Mouse (Mus musculus): ENCODE measurements around the gene Ankmy1. TPM values are rescaled to one million over a fixed set of nuclear protein-coding genes. Genes with fewer than 3 reads are reported as not detected.

The Ankmy1 gene
- polyA plus RNA-seq, 1 experiment from 2014 or later = 0.93 TPM

DNA sequence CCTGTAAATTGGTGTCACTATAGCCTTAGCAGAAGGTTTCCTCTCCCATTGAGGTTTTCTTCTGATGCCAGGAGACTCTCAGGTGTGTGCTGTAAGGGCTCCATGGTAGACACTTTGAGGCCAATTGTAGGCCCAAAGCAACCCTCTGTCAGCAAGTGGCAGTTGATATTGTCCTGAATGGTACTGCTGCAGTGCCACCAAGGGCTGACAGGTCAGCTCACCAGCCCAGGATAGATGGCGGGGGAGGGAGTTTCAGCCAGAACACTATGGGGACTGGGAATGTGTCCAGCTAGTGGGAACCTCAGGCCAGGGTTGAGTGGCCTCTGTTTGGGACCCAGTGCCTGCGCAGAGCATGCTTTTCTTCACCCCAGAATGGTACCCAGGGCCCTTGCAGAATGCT, 50.3 kb downstream of the Ankmy1 start:
- Histone ChIP-seq H3K27me3 (no peaks in the 10 kb centered on the region), H3K4me3 (no peak overlapping the region), H3K9me3 (no peaks in the 10 kb centered on the region), H3K4me2 (replicated peaks) (no peak overlapping the region), H3K27ac (replicated peaks) (no peak overlapping the region), H3K36me3 (peaks cover 40% of the 10 kb centered on the region), H3K9ac (replicated peaks) (no peak overlapping the region), H3K4me1 (peaks cover 51% of the 10 kb centered on the region)
- 86% methylated on average over 2 of the region's 2 CpGs for WGBS
- no peak for ATAC-seq (replicated peaks)

DNA sequence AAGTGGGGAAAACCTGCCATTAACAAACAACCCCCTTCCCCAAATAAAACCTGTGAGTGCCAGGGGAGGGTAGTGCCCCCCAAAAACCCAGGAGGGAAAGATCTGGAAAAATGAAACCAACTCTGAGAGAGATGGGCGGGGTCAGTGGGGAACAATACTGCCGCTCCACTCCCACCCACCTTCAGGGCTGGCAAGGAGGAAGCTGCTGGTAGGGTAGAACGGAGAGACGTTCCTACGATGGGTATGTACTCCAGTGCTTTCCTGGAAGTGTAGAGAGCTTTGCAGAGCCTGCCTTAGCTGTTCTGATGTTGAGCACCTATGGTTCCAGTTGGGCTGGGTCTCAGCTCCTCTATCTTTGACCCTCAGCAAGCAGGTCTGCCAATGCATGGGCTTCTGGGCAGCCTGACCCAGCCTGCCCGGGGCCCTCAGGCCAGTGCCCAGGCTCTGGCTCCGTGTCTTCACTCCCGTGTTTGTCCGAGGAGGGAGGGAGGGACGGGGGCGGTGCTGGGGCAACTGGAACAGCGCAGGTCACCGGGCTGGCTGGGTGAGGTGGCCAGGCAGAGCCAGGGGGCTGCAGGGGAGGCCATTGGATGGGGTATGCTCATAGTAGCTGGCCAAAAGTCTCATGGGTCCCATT, 52.6 kb downstream of the Ankmy1 start:
- H3K9me3 ChIP-seq = no peaks in the 10 kb centered on the region
- 56% methylated on average over 13 of the region's 13 CpGs for WGBS
- H3K4me2 ChIP-seq (replicated peaks) = peak overlapping the region; percentile 45
- peaks cover 17% of the 10 kb centered on the region for H3K36me3 ChIP-seq
- peak overlapping the region; percentile 54 for H3K9ac ChIP-seq (replicated peaks)
- peak overlapping the region; percentile 46 for H3K4me3 ChIP-seq
- H3K4me1 ChIP-seq = peaks cover 71% of the 10 kb centered on the region
- H3K27ac ChIP-seq (replicated peaks) = peak overlapping the region; percentile 85
- no peaks in the 10 kb centered on the region for H3K27me3 ChIP-seq
- no peak for ATAC-seq (replicated peaks)

DNA sequence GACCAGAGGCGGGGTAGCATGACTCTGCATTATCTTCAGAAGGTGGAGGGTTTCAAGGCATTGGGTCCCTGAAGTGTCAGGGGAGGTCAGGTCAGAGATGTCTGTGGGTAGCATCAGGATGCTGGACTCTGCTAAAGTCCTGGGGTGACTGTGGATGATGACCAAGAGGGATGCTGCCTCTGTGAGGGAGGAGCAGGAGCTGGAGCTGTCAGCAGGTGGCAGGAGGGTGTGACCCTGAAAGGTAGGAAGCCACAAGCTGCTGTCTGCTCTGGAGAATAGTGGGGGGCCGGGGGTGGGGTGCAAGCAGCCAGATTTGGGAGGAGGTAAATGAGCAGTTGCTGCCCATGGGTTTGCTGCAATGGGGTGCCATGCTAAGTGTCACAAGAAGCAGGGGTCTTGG, 53.2 kb downstream of the Ankmy1 start:
- peak overlapping the region; percentile 54 for H3K9ac ChIP-seq (replicated peaks)
- H3K4me3 ChIP-seq = peak overlapping the region; percentile 46
- WGBS = 80% methylated on average over 2 of the region's 2 CpGs
- ATAC-seq (replicated peaks) = no peak
- H3K9me3 ChIP-seq = no peaks in the 10 kb centered on the region
- H3K4me2 ChIP-seq (replicated peaks) = peak overlapping the region; percentile 45
- H3K27ac ChIP-seq (replicated peaks) = peak overlapping the region; percentile 85
- peaks cover 76% of the 10 kb centered on the region for H3K4me1 ChIP-seq
- peaks cover 11% of the 10 kb centered on the region for H3K36me3 ChIP-seq
- H3K27me3 ChIP-seq = no peaks in the 10 kb centered on the region

DNA sequence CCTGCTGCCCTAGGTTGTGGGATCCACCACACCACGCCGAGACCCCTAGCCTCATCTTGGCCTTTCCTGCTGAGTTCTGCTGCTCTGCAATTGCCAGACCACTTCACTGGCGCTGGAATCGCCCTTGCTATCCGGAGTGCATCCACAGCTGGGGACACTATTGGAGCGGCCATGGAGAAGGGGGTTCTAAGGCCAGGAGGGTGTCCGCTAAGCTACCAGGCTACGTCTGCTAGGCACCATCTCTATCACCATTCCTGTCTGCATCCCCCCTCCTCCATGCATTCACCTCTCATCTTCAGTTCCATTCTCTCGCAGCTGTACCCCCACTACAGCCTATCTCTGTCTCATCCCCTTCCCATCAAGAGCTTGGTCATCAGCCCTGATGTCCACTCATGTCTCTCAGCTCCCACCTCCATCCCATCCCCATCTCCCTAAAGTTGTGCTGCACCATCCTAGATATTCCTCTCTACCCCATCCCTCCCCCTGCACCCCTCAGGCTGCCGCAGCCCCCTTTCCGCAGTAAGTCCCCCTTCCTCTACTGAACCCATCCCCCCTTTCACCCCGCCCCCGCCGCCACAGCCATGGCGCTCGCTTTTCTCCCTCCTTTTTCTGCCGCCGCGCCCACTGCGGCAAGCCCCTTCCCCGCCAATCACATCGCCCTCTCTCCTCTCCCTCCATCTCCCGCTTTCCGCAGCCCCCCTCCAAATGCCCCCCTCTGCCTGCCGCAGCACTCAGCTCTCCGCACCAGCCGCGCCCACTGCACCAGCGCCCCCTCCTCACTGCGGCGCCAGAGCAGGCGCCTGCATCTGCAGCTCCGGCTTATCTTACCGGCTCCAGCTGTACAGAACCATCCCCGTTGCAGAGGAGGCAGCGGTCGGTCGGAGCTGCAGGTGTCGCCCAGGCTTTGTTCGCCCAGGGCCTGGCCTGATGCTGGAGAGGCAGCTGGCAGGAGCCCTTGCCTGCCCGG, 54.5 kb downstream of the Ankmy1 start:
- WGBS = 4% methylated on average over 40 of the region's 41 CpGs
- Histone ChIP-seq H3K4me1 (peaks cover 90% of the 10 kb centered on the region), H3K4me2 (replicated peaks) (peak overlapping the region; percentile 45), H3K4me3 (peak overlapping the region; percentile 46), H3K9ac (replicated peaks) (peak overlapping the region; percentile 54), H3K9me3 (no peaks in the 10 kb centered on the region), H3K27me3 (no peaks in the 10 kb centered on the region), H3K27ac (replicated peaks) (peak overlapping the region; percentile 85), H3K36me3 (no peaks in the 10 kb centered on the region; the same call in 1 of the 2 replicates)
- ATAC-seq (replicated peaks) = peak; percentile 88

DNA sequence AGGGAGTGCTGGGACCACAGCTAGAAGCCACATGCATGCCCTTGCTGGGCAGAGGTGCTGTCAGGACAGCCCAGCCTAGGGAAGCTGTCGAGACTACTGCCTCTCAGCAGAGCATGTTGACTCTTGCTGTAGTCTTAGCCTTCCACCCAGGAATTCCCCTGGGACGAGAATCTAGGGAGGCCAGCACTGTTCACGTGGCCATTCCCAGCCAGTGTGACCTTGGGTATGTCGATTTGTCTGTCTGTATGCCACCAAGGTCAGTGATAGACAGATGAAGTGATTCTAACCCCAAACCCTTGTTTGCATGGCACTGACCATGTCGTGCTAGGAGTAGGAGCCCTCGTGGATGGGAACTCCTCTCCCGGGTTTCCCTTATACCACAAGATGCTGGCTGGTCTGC, 56.8 kb downstream of the Ankmy1 start:
- H3K9ac ChIP-seq (replicated peaks) = no peak overlapping the region
- H3K9me3 ChIP-seq = no peaks in the 10 kb centered on the region
- no peaks in the 10 kb centered on the region for H3K27me3 ChIP-seq
- no peak overlapping the region for H3K4me3 ChIP-seq
- peaks cover 90% of the 10 kb centered on the region for H3K4me1 ChIP-seq
- ATAC-seq (replicated peaks) = no peak
- H3K36me3 ChIP-seq = no peaks in the 10 kb centered on the region; the same call in 1 of the 2 replicates
- H3K4me2 ChIP-seq (replicated peaks) = no peak overlapping the region
- 83% methylated on average over 7 of the region's 7 CpGs for WGBS
- no peak overlapping the region for H3K27ac ChIP-seq (replicated peaks)

DNA sequence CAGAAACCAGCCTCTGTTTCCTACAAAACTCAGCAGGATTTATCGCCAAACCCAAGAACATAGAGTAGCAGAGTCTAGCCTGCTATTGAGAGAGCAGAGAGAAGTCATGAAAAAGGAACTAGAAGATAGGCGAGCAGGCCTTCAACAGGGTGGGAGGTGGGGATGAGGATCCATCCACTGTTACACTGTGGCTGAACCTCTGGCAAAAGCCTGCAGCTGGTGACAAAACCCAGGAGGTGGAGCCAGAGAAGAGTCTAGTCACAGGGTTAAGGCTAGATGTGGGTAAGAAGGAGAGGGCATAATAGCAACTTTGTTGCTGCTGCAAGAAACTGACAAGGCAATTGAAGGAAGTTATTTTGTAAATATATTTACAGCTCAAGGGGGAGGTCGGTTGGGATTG, 61.3 kb downstream of the Ankmy1 start:
- H3K4me1 ChIP-seq = peaks cover 89% of the 10 kb centered on the region
- no peak for ATAC-seq (replicated peaks)
- H3K36me3 ChIP-seq = no peaks in the 10 kb centered on the region
- H3K4me2 ChIP-seq (replicated peaks) = no peak overlapping the region
- H3K27me3 ChIP-seq = no peaks in the 10 kb centered on the region
- H3K4me3 ChIP-seq = no peak overlapping the region
- H3K27ac ChIP-seq (replicated peaks) = no peak overlapping the region
- 66% methylated on average over 3 of the region's 3 CpGs for WGBS
- no peak overlapping the region for H3K9ac ChIP-seq (replicated peaks)
- H3K9me3 ChIP-seq = no peaks in the 10 kb centered on the region

DNA sequence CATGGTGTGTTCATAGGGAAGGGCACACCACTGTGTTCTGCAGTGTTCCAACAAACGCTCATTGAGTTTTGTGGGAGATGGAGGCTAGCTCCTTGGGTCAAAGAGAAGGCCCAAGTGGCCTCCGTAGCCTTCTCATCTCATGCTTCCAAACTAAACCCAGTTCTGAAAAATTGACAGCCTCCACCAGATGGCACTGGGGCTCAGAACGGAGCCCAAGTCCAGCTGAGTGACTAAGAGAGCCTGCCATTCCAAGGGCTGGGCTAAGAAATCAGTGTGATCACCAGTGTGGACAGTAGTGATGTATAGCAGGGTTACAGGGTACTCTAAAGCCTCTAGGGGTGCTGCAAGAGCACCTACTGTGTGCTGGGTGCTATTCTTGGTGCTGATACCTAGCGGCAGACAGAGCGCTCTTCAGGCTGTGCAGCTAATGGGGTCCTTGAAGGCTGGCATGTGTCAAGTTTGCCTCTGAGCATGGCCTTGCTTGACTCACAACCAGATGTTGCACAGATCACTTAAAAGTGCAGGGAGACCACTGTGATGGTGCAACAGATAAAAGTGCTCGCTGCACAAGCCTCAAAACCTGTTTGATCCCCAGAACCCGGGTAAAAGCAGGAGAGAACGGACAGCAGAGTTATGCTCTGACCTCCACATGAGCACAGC, 62.3 kb downstream of the Ankmy1 start:
- no peaks in the 10 kb centered on the region for H3K9me3 ChIP-seq
- H3K4me1 ChIP-seq = peaks cover 92% of the 10 kb centered on the region
- H3K4me2 ChIP-seq (replicated peaks) = no peak overlapping the region
- H3K4me3 ChIP-seq = no peak overlapping the region
- H3K9ac ChIP-seq (replicated peaks) = no peak overlapping the region
- no peak overlapping the region for H3K27ac ChIP-seq (replicated peaks)
- no peak for ATAC-seq (replicated peaks)
- no peaks in the 10 kb centered on the region for H3K27me3 ChIP-seq
- no peaks in the 10 kb centered on the region for H3K36me3 ChIP-seq
- 79% methylated on average over 8 of the region's 8 CpGs for WGBS

DNA sequence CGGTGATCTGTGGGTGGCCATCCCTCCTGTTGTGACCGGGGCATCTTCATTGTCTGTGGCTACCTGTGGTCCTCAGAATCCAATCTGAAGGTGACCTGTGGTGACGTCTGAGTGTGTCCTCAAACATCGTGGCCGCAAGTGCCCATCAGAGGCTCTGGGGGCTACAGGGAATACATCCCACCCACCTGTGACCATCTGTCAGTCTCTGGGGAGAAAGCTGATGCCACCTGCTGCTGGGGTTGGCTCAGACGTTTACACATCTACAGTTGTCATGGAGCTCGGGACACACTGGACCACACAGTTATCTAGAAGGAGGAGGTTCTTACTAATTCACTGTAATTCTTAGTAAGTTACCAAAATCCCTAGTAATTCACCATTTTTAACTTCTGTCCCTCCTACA, 63.5 kb downstream of the Ankmy1 start:
- Histone ChIP-seq H3K4me3 (no peak overlapping the region), H3K9me3 (no peaks in the 10 kb centered on the region), H3K27me3 (no peaks in the 10 kb centered on the region), H3K9ac (replicated peaks) (no peak overlapping the region), H3K4me1 (peaks cover 93% of the 10 kb centered on the region), H3K36me3 (no peaks in the 10 kb centered on the region), H3K4me2 (replicated peaks) (no peak overlapping the region), H3K27ac (replicated peaks) (no peak overlapping the region)
- no peak for ATAC-seq (replicated peaks)
- WGBS = 67% methylated on average over 7 of the region's 7 CpGs

DNA sequence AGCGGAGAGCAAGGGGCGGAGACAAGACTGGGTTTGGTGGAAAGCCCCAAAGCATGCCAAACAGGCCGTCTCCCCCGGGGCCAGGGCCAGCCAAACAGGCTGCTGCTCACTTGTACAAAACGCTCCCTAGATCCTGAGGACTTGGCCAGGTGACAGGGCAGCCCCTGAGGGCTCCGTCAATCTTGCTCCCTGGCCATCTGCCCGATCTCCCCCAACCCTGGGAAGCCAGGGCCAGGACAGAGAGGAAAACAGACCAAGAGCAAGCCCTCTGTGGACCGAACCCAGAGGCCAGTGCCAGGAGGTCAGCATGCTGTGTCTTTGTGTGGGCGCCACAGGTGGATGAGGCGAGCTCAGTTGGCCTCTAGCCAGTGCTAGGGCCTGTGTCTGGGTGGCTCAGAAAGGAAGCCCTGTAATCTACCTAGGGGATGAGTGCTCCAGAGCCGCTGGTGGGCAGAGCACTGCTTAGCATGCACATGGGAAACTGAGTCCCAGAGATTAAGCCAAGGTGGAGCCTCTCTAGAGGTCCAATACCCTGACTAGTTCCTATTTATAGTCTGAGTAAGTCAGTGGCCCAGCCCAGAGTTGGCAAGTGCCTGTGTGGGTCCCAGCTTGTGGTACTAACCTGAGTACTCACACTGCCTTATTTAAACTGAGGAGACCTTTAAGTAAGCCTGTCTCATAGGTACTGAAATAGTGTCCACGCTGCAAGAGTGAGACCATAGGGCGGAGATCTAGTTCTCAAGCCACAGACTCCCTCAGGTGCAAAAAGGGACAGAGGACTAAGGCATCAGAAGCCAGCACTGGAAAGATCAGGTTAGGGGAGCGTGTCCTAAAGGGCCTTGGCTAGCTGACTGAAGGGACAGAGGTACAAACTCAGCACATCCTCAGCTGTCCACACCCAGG, 64.5 kb downstream of the Ankmy1 start:
- Histone ChIP-seq H3K27me3 (no peaks in the 10 kb centered on the region), H3K4me3 (no peak overlapping the region), H3K4me2 (replicated peaks) (peak overlapping the region; percentile 27), H3K27ac (replicated peaks) (peak overlapping the region; percentile 65), H3K9ac (replicated peaks) (0 out of 2 replicates have a peak overlapping the region, but pooled peaks have one; percentile 2), H3K36me3 (no peaks in the 10 kb centered on the region), H3K4me1 (peaks cover 93% of the 10 kb centered on the region), H3K9me3 (no peaks in the 10 kb centered on the region)
- 43% methylated on average over 14 of the region's 14 CpGs for WGBS
- no peak; the same call in 1 of the 2 replicates for ATAC-seq (replicated peaks)

DNA sequence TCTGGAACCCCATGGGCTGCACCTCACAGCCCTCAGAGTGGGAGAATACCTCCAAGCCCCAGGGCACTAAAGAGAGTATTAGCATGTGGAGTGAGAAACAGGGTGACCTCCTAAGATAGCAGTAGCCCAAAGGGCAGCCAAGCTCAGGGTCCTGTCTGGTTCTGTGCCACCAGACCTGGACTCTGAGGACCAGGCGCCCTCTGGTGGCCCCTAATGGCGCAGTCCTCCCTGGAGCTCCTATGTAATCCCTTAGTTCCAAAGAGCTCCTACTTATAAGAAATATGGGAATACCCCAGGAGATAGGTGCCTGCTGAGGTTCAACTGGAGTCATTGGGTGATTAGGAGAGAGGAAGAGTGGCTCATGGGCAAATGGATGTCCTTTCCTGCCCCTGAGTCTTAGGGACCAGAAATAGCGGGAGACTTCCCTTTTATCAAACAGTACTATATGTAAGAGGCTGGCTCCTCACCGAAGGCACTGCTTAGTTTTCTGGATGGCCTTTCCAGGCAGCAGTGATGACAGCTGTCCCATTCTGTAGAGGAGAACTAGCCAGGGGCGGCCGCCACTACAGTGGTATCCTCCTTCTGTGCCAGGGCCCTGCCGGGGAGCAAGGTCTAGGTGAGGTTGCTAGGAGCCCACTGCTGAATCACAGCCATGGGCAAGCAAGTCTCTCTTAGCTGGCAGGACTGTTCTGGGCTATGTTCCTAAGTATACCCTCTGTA, 68.6 kb downstream of the Ankmy1 start:
- WGBS = 48% methylated on average over 7 of the region's 7 CpGs

More for the DNA sequence above, 68.6 kb downstream of the Ankmy1 start:
- Histone ChIP-seq H3K4me1 (peaks cover 71% of the 10 kb centered on the region), H3K4me2 (replicated peaks) (peak overlapping the region; percentile 76), H3K4me3 (peak overlapping the region; percentile 73), H3K36me3 (no peaks in the 10 kb centered on the region), H3K9me3 (no peaks in the 10 kb centered on the region), H3K27ac (replicated peaks) (peak overlapping the region; percentile 97), H3K27me3 (no peaks in the 10 kb centered on the region), H3K9ac (replicated peaks) (peak overlapping the region; percentile 97)
- peak; percentile 21; the same call in 1 of the 2 replicates for ATAC-seq (replicated peaks)

All from forebrain, embryonic 15.5 days (tissue).